Mouse (Mus musculus) gastrocnemius, adult 18-20 months (tissue): ENCODE results near the gene Tubgcp5. TPM values are rescaled to one million over a fixed set of nuclear protein-coding genes. Genes with fewer than 3 reads are reported as not detected.

ENCODE experiments used
- total RNA-seq, 2 experiments: library from RNA; stranded (reverse); gene quantifications; 2 replicates each; pipeline ENCODE4 v1.2.3; 2021

Tubgcp5 gene
- total RNA-seq, 2 experiments from 2014 or later = 9.9 to 10.2 TPM

Other genes with a start within 250 kb of the Tubgcp5 start
- under 1 TPM; 0.31 to 0.43 TPM for gene Siglech, start 26.0 kb upstream of the Tubgcp5 start, total RNA-seq
- 10 to 100 TPM; 20.3 to 21.0 TPM for gene Cyfip1, start 47.6 kb downstream of the Tubgcp5 start, total RNA-seq
- gene Nipa2, start 168.3 kb downstream of the Tubgcp5 start, total RNA-seq = 10 to 100 TPM; 29.9 to 33.5 TPM
- 1 to 10 TPM; 3.4 to 3.9 TPM for gene Nipa1, start 225.8 kb downstream of the Tubgcp5 start, total RNA-seq